10 mouse cellular contexts compared by ENCODE assay signal in genomic region chr12:119206711-119207463, GRCm38 (mm10). TPM values are rescaled to one million over a fixed set of nuclear protein-coding genes. Genes with fewer than 3 reads are reported as not detected.
A peak's percentile ranks its signal among the peaks of the same experiment; 100 is the strongest.
DNase-seq lines count a peak whose midpoint lies in the region; ATAC-seq lines count a peak whose summit lies in the region.
"Had no signal": no experiment of that assay in that cellular context is flagged by ENCODE, and none has a peak within 500 bp of the region (broad histone marks: within the 10 kb centered on the region; RNA-seq: fewer than 3 reads in every experiment).

No protein-coding gene starts in this region.

- H3K36me3 ChIP-seq in heart, embryonic 10.5 days = no peaks in the 10 kb centered on the region
- H3K36me3 ChIP-seq: stomach, embryonic 15.5 days had no signal

- no peaks in the 10 kb centered on the region for H3K27me3 ChIP-seq in heart, embryonic 10.5 days (ENCODE audit: insufficient read depth, poor library complexity, severe bottlenecking)
- H3K27me3 ChIP-seq: stomach, embryonic 15.5 days had no signal

- H3K4me3 ChIP-seq in heart, embryonic 10.5 days = no peak overlapping the region
- H3K4me3 ChIP-seq: stomach, embryonic 15.5 days had no signal

- H3K4me1 ChIP-seq in heart, embryonic 10.5 days = no peaks in the 10 kb centered on the region
- H3K4me1 ChIP-seq: stomach, embryonic 15.5 days had no signal

- H3K9me3 ChIP-seq in heart, embryonic 10.5 days = no peaks in the 10 kb centered on the region
- H3K9me3 ChIP-seq: stomach, embryonic 15.5 days had no signal

- DNase-seq in heart, postnatal 10 days = peak; percentile 10 to 12
- DNase-seq in heart, embryonic 10.5 days (ENCODE audit: low spot score) = no peak
- DNase-seq in adrenal gland, postnatal 10 days = peak; percentile 43
- DNase-seq in embryo, embryonic 10.5 days (ENCODE audit: low spot score) = no peak
- no peak for DNase-seq in lung, postnatal 14 days
- DNase-seq in gastrocnemius, postnatal 25 days = no peak

- no peak overlapping the region for H3K27ac ChIP-seq in heart, embryonic 10.5 days
- H3K27ac ChIP-seq: macrophage; stomach, embryonic 15.5 days had no signal

- 70% methylated on average over 6 of the region's 6 CpGs for WGBS in heart, embryonic 10.5 days

- intact Hi-C loops in heart, postnatal 10 days (cut with DNase I) = no loop called here

- ATAC-seq in inflammation-experienced regulatory T-cells, adult 6 months = peak; percentile 45
- ATAC-seq in monocyte, adult 5-6 weeks (replicated peaks; ENCODE audit: insufficient number of reproducible peaks, low FRiP score, low TSS enrichment, poor library complexity, severe bottlenecking) = peak; percentile 30; the same call in 1 of the 2 replicates

RNA-seq across cellular contexts. Expression of gene Itgb8, which starts 31.7 kb away (rescaled TPM):
- total RNA-seq in heart, postnatal 10 days (2021) = 1 to 10 TPM; 2.0 TPM
- polyA plus RNA-seq in heart, embryonic 10.5 days (2016; fragmentation: Nextera tagmentation; extraction: Ambion mirVana) = 4.3 and 4.4 TPM in 2 replicates
- 1 to 10 TPM; 2.0 to 3.2 TPM for total RNA-seq in adrenal gland, postnatal 10 days (2021)
- 10 to 100 TPM; 15.3 to 29.8 (median 19.5) TPM for polyA plus RNA-seq in inflammation-experienced regulatory T-cells, adult 6 months (2017; shearing (Covaris generic))
- total RNA-seq in monocyte, adult 5-6 weeks (2017) = under 0.01 TPM in 1 of 3 replicates, not detected in the others
- under 1 TPM; 0.75 to 0.90 TPM for total RNA-seq in gastrocnemius, postnatal 25 days (2021)

Comparison
In these comparisons a context has a peak if more than half of its experiments do, and no peak if none do; other contexts are left out.
1. DNase-seq: peak in heart, postnatal 10 days (2 of 2) and adrenal gland, postnatal 10 days (single experiment); none in heart, embryonic 10.5 days (single experiment), embryo, embryonic 10.5 days (single experiment), lung, postnatal 14 days (single experiment) and gastrocnemius, postnatal 25 days (single experiment).